Mouse (Mus musculus) adrenal gland, postnatal 25 days (tissue): ENCODE data around the gene Trappc6a. TPM values are rescaled to one million over a fixed set of nuclear protein-coding genes. Genes with fewer than 3 reads are reported as not detected.

Experiments
- DNase-seq: peaks from one replicate; pipeline ENCODE4 v3.0.0; 2021; ENCODE audit warnings: mixed read lengths
- total RNA-seq: library from RNA; stranded (reverse); gene quantifications from 2 replicates; pipeline ENCODE4 v1.2.3, GENCODE M21; 2021

The Trappc6a gene
- total RNA-seq, 1 experiment from 2014 or later, result 92.1 TPM

DNA sequence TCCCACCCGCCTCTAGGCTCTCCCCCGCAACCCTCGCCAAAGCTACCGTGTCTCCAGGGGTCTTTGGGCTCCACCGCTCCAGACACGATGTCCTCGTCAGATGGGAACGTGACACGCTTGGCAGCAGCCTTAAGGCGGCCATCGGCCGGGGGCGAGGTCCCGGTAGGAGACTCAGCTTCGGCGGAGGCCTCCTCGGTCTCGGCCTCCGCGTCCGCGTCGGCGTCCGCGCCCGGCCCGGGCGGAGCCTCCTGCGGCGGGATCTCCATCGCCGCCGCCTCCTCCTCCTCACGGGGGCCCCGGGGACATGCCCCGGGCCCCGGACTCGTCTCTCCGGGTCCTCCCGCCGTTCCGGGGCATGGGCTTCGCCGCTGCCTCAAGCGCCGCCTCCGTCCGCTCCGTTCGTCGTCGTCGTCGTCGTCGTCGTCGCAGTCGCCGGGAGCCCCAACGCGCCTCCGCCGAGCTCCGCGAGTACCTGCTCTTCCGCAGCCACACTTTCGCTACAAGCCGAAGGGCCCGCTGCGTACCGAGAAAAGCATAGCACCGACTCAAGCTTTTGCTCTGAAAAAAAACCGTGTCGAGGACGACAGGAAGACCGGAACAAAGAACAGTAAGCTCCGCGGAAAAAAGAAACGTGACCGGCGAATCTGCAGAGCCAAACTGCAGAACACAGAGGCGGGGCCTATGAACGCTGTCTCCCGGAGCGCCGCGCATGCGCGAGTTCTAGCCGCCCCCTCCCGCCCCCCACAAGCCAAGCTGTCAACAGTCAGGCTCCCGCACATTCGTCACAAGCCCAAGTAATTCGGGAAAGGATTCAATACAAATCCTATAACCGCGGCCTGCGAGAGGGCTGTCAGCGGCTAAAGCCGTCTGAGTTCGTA is 53.8 kb downstream of the Trappc6a start:
- DNase-seq, result peak; percentile 95

DNA sequence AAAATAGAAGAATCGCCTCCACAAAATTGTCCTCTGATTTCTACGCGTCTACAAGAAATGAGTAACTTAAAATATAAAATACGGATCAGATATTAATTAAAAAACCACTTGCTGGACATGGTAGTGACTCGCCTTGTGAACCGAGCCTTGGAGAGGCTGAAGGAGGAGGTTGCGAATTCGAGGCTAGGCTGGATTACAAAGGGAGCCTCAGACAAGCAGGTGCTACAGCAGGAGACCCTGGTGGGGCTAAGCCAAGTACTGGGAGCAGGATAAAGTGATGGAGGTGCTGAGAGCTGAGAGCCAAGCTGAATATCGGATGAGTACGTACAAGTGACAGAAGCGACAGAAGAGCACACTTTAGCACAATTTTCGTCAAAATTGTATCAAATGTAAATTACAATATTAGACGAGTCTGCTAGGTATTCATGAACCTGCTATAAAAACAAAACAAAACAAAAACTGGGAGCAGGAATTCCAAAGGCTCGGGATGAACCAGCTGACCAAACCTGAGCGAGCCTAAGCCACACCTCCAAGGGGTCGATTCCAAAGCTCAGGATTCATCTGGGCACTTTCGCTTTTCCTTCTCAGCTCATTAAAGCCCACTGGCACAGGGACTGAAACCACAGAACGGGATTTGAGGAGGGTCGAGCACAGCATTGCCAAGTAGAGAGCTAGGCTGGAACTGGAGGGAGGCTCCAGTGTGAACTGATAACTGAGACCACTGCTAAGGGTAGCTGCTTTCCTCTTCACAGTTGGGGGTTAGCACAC is 54.6 kb downstream of the Trappc6a start, which contains the start of gene Ppp1r37:
TSS of gene Ppp1r37 (minus strand) at position 434 of the 768 bp plus-strand sequence.
- DNase-seq, result no peak

DNA sequence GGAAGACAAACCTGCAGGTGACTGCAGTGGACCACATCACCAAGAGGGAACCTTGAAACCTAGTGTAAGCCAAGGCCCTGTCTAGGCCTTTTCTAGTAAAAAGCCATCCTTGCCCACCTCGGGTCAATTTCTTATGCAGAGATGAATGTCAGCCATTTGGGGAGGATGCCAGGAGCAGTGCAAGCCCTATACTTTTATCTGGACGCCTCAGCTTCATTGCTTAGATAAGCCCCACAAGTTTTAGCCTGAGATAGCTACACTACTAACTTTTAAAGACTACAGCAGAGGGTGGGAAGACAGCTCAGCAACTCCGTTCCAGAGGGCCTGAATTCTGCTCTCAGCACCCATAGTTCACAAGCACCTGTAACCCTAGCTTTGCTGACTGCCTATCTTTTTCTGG is 55.7 kb downstream of the Trappc6a start:
- DNase-seq, result no peak

DNA sequence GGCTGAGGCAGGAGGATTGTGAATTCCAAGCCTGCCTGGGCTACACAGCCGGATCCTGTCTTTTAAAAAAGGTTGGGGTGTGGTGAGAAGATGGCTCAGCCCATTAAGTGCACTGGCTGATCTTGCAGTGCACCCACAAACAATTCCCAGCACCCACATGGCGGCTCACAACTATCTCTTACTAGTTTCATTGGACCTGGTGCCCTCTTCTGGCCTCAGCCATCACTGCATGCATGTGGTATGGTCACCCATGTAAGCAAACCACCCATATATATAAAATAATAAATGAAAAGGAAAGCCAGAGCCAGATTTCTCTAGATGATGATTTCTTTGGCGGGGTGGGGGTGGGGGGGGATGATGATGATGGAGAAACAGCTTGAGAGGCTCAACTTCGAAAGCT is 56.3 kb downstream of the Trappc6a start:
- no peak for DNase-seq

Other genes with a start within 250 kb of the Trappc6a start
- gene Vasp, start 236.6 kb upstream of the Trappc6a start, total RNA-seq, result 47.4 and 61.4 TPM in 2 replicates
- not detected in 2 replicates for gene Ppm1n, start 228.3 kb upstream of the Trappc6a start, total RNA-seq
- gene Rtn2, start 225.8 kb upstream of the Trappc6a start, total RNA-seq, result 2.5 and 5.3 TPM in 2 replicates
- gene Fosb, start 198.3 kb upstream of the Trappc6a start, total RNA-seq, result 1.0 and 1.3 TPM in 2 replicates
- gene Ercc1, start 163.6 kb upstream of the Trappc6a start, total RNA-seq, result 44.5 and 45.8 TPM in 2 replicates
- gene Cd3eap, start 148.9 kb upstream of the Trappc6a start, total RNA-seq, result 13.4 and 13.5 TPM in 2 replicates
- 6.7 and 9.3 TPM in 2 replicates for gene Ppp1r13l, start 148.6 kb upstream of the Trappc6a start, total RNA-seq
- 34.8 and 42.9 TPM in 2 replicates for gene Ercc2, start 126.4 kb upstream of the Trappc6a start, total RNA-seq
- gene Klc3, start 104.3 kb upstream of the Trappc6a start, total RNA-seq, result 1.9 and 2.9 TPM in 2 replicates
- 1.1 TPM in 1 of 2 replicates, not detected in the other for gene Ckm, start 103.6 kb upstream of the Trappc6a start, total RNA-seq
- 56.0 and 69.2 TPM in 2 replicates for gene Mark4, start 49.6 kb upstream of the Trappc6a start, total RNA-seq
- gene Exoc3l2, start 45.1 kb upstream of the Trappc6a start, total RNA-seq, result 31.9 and 38.0 TPM in 2 replicates
- 13.0 and 15.9 TPM in 2 replicates for gene Bloc1s3, start within 50 bp of the Trappc6a start, total RNA-seq
- gene Nkpd1, start 9.4 kb downstream of the Trappc6a start, total RNA-seq, result not detected in 2 replicates
- gene Ppp1r37, start 54.7 kb downstream of the Trappc6a start, total RNA-seq, result 74.4 and 81.6 TPM in 2 replicates
- gene Zfp296, start 68.9 kb downstream of the Trappc6a start, total RNA-seq, result 0.62 and 0.73 TPM in 2 replicates
- 75.6 and 93.0 TPM in 2 replicates for gene Gemin7, start 69.2 kb downstream of the Trappc6a start, total RNA-seq
- 57.4 and 67.6 TPM in 2 replicates for gene Clasrp, start 96.1 kb downstream of the Trappc6a start, total RNA-seq
- 25.6 and 32.3 TPM in 2 replicates for gene Relb, start 121.0 kb downstream of the Trappc6a start, total RNA-seq
- 148 and 159 TPM in 2 replicates for gene Clptm1, start 156.6 kb downstream of the Trappc6a start, total RNA-seq
- gene Apoc2, start 169.5 kb downstream of the Trappc6a start, total RNA-seq, result 3.1 TPM in 1 of 2 replicates, not detected in the other
- gene Gm44805, start 173.0 kb downstream of the Trappc6a start, total RNA-seq, result 1.0 and 3.9 TPM in 2 replicates
- gene Apoc4, start 173.1 kb downstream of the Trappc6a start, total RNA-seq, result 86.9 and 90.9 TPM in 2 replicates
- gene Apoc1, start 184.3 kb downstream of the Trappc6a start, total RNA-seq, result 1,269 and 1,513 TPM in 2 replicates
- gene Apoe, start 190.8 kb downstream of the Trappc6a start, total RNA-seq, result 714 and 971 TPM in 2 replicates
- 96.1 and 115 TPM in 2 replicates for gene Tomm40, start 207.0 kb downstream of the Trappc6a start, total RNA-seq
- 62.3 and 66.9 TPM in 2 replicates for gene Nectin2, start 242.1 kb downstream of the Trappc6a start, total RNA-seq